ENCODE assay signal across 9 mouse cellular contexts in the genomic region with DNA sequence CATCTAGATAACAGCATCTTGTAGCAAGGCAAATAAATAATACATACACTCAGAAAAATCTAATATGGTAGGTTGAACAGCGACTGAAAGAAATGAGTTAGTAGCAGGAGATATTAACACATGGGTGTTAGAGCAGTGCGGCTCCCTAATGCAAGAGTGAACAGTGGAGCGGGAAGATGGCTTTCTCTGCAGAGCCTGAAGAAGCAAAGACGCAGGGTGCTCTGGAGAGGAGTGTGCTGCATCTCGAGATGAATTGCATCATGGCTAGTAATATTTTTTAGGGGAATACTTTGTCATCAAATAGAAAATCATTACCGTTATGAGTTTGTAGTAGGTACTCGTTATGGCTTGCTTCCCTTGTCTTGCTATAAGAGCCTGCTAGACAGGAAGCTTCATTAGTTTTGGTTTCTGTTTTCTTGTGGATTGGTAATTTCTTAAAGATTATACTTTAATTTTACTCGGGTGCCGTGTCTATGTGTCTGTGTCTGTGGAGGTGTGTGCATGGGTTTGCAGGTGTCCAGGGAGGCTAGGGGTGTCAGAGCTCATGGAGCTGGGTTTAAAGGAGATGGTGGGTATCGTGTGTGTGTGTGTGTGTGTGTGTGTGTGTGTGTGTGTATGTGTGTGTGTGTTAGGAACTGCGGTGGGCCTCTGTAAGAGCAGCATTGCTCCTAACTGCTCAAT. TPM values are rescaled to one million over a fixed set of nuclear protein-coding genes. Genes with fewer than 3 reads are reported as not detected.
A peak's percentile ranks its signal among the peaks of the same experiment; 100 is the strongest.
DNase-seq lines count a peak whose midpoint lies in the region; ATAC-seq and TF ChIP-seq lines count a peak whose summit lies in the region.
"Had no signal": no experiment of that assay in that cellular context is flagged by ENCODE, and none has a peak within 500 bp of the region (broad histone marks: within the 10 kb centered on the region; RNA-seq: fewer than 3 reads in every experiment).

No protein-coding gene starts in this region.

- H3K79me2 ChIP-seq in liver, adult 2 months (ENCODE audit: control insufficient read depth, insufficient read depth, low read length) = peaks cover 31% of the 10 kb centered on the region; the same call in 1 of the 2 replicates

- no peaks in the 10 kb centered on the region for H3K27me3 ChIP-seq in liver, adult 2 months (ENCODE audit: control insufficient read depth, insufficient read depth, low read length)
- no peaks in the 10 kb centered on the region for H3K27me3 ChIP-seq in liver, embryonic 13.5 days
- no peaks in the 10 kb centered on the region for H3K27me3 ChIP-seq in stomach, embryonic 16.5 days (ENCODE audit: control insufficient read depth, insufficient read depth, low read length)
- H3K27me3 ChIP-seq: stomach, embryonic 15.5 days had no signal

- no peak for DNase-seq in liver, adult 2 months (ENCODE audit: extremely low read depth, low read depth, low spot score)
- DNase-seq in liver = no peak
- no peak for DNase-seq in liver, embryonic 13.5 days
- no peak for DNase-seq in heart, postnatal 25 days (ENCODE audit: low spot score)
- DNase-seq in kidney, adult 9 months = no peak
- DNase-seq in yolk sac, embryonic 10.5 days (ENCODE audit: low spot score) = no peak

- 71% methylated on average over 11 of the region's 11 CpGs for WGBS in liver, adult 2 months
- WGBS in liver, embryonic 13.5 days (ENCODE audit: insufficient replicate concordance) = 67% methylated on average over 11 of the region's 11 CpGs
- 59% methylated on average over 11 of the region's 11 CpGs for WGBS in stomach, embryonic 16.5 days

- H3K27ac ChIP-seq in liver, adult 2 months (replicated peaks; ENCODE audit: insufficient read depth, low read depth, low read length) = no peak overlapping the region
- no peak overlapping the region for H3K27ac ChIP-seq in cortical plate, adult 2 months (ENCODE audit: insufficient read depth, low read length)
- H3K27ac ChIP-seq in liver, embryonic 13.5 days = no peak overlapping the region
- no peak overlapping the region for H3K27ac ChIP-seq in stomach, embryonic 16.5 days (ENCODE audit: low read length)
- H3K27ac ChIP-seq: stomach, embryonic 15.5 days had no signal

- TF ChIP-seq POLR2A in liver, adult 2 months (IDR thresholded peaks at IDR 0.05; ENCODE audit: extremely low read depth, insufficient read depth, low read length) = no peak
- TF ChIP-seq POLR2A in cortical plate, adult 2 months (IDR thresholded peaks at IDR 0.05; ENCODE audit: extremely low read depth, insufficient read depth, low read length) = no peak

- H3K4me3 ChIP-seq in liver, adult 2 months (ENCODE audit: insufficient read depth, low read depth, low read length) = peak overlapping the region; percentile 47; the same call in 1 of the 2 replicates
- H3K4me3 ChIP-seq in cortical plate, adult 2 months (ENCODE audit: insufficient read depth, low read length) = peak overlapping the region; percentile 54
- H3K4me3 ChIP-seq in liver, embryonic 13.5 days (replicated peaks) = no peak overlapping the region
- H3K4me3 ChIP-seq in stomach, embryonic 16.5 days (replicated peaks; ENCODE audit: low read length) = no peak overlapping the region
- H3K4me3 ChIP-seq: stomach, embryonic 15.5 days had no signal

- no peaks in the 10 kb centered on the region for H3K9me3 ChIP-seq in liver, embryonic 13.5 days (replicated peaks)
- H3K9me3 ChIP-seq in stomach, embryonic 16.5 days (replicated peaks; ENCODE audit: control insufficient read depth, low read length) = no peaks in the 10 kb centered on the region
- H3K9me3 ChIP-seq: stomach, embryonic 15.5 days had no signal

- H3K4me1 ChIP-seq in liver, adult 2 months (ENCODE audit: control insufficient read depth, insufficient read depth, low read length) = peaks cover 12% of the 10 kb centered on the region
- peaks cover 15% of the 10 kb centered on the region for H3K4me1 ChIP-seq in cortical plate, adult 2 months (ENCODE audit: control insufficient read depth, insufficient read depth, low read length)
- peaks cover 52% of the 10 kb centered on the region for H3K4me1 ChIP-seq in liver, embryonic 13.5 days (replicated peaks)
- H3K4me1 ChIP-seq in stomach, embryonic 16.5 days (ENCODE audit: control insufficient read depth, insufficient read depth, low read length) = peaks cover 26% of the 10 kb centered on the region

- no peak for ATAC-seq in liver, embryonic 13.5 days (ENCODE audit: low read depth)
- no peak for ATAC-seq in stomach, embryonic 16.5 days (ENCODE audit: insufficient read depth, low FRiP score)

- no peaks in the 10 kb centered on the region for H3K36me3 ChIP-seq in liver, adult 2 months (ENCODE audit: control insufficient read depth, insufficient read depth, low read length)
- no peaks in the 10 kb centered on the region for H3K36me3 ChIP-seq in liver, embryonic 13.5 days
- no peaks in the 10 kb centered on the region for H3K36me3 ChIP-seq in stomach, embryonic 16.5 days (ENCODE audit: control insufficient read depth, insufficient read depth, low read length)
- H3K36me3 ChIP-seq: stomach, embryonic 15.5 days had no signal

- peak overlapping the region; percentile 78 for H3K9ac ChIP-seq in liver, adult 2 months (ENCODE audit: low read depth, low read length)
- H3K9ac ChIP-seq in liver, embryonic 13.5 days = 0 out of 2 replicates have a peak overlapping the region, but pooled peaks have one; percentile 26
- no peak overlapping the region for H3K9ac ChIP-seq in stomach, embryonic 16.5 days (ENCODE audit: low read length)
- H3K9ac ChIP-seq: stomach, embryonic 15.5 days had no signal

- TF ChIP-seq CTCF in liver, adult 2 months (IDR thresholded peaks at IDR 0.05; ENCODE audit: low read depth, low read length) = no peak
- no peak for TF ChIP-seq CTCF in cortical plate, adult 2 months (IDR thresholded peaks at IDR 0.05; ENCODE audit: extremely low read depth, insufficient read depth, low read length)

- peak overlapping the region; percentile 38 for H3K4me2 ChIP-seq in liver, embryonic 13.5 days
- H3K4me2 ChIP-seq in stomach, embryonic 16.5 days (ENCODE audit: low read depth, low read length) = peak overlapping the region; percentile 26; the same call in 1 of the 2 replicates

- intact Hi-C loops in heart, postnatal 25 days (cut with DNase I) = loop anchor here (5.0 kb wide), 2 partner anchors 51 to 199 kb away; partner anchors contain the start of genes Edn1 and Hivep1

RNA-seq across cellular contexts. Expression of gene Hivep1, which starts 51.8 kb away (rescaled TPM):
- 3.5 and 5.1 TPM in 2 replicates for total RNA-seq in liver, adult 2 months (2014; rRNA removed)
- 7.0 and 9.0 TPM in 2 replicates for polyA plus RNA-seq in liver, adult 2 months (2012; rRNA removed)
- polyA plus RNA-seq in cortical plate, adult 2 months (2012; rRNA removed) = 33.2 and 35.7 TPM in 2 replicates
- polyA plus RNA-seq in liver, embryonic 13.5 days (2015; fragmentation: Nextera tagmentation; extraction: Ambion mirVana) = 2.4 and 3.3 TPM in 2 replicates
- 5.3 and 7.0 TPM in 2 replicates for polyA plus RNA-seq in stomach, embryonic 16.5 days (2015; fragmentation: Nextera tagmentation; extraction: Ambion mirVana)
- total RNA-seq in heart, postnatal 25 days (2021) = 10 to 100 TPM; 23.9 to 26.5 TPM

Comparison
In these comparisons a context has a peak if more than half of its experiments do, and no peak if none do; other contexts are left out.
1. H3K4me3 ChIP-seq: peak in liver, adult 2 months (single experiment) and cortical plate, adult 2 months (single experiment); none in liver, embryonic 13.5 days (single experiment) and stomach, embryonic 16.5 days (single experiment).